Mouse (Mus musculus) urinary bladder, postnatal 25 days (tissue): Measurements from ENCODE around the gene Shc2.

Source experiments
- DNase-seq: peaks from one replicate; pipeline ENCODE4 v3.0.0; 2022; ENCODE audit warnings: low spot score

Shc2 gene

DNA sequence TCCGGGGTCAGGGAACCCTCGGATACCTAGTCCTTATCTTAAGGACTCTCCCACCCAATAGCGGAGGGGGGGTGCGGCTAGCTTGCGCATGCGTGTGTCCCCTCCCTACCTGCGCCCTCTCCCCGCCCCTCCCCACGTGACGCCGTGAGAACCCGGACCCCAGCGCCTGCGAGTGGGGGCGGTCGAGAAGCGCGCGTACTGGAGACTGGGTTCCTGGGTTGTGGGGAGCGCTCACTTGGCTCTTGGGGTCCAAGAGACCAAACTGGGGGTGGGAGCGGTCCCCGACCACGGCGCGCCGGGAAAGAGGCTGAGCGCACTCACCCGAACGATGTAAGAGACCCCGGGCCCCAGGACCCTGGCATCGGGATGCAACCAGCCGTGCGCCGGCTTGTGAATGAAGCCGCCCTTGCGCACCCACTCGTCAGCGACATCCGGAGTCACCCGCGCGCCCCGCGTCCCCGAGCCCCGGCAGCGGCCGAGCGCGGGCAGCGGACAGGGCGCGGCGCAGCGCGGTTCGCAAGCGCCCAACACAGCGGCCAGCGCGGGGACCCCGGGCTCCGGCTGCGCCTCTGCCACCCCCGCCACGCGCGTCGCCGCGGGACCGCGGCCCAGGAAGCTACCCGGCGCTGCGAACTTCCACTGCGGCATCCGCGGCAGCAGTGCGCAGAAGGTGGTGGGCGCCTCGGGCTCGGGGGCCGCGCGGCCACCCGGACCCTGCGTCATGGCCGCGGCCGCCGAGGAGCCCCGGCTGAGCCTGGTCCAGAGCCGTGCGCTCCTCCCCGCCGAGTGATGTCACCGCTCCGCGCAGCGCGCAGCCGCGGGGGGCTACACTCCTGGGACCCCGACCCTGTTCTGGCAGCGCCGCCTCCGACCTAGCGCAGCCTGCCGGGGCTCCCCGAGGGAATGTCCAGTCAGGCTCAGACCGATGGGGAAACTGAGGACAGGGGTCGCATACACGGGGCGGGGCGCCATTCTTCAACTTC is at the start of gene Shc2:
Gene Shc2 (minus strand): TSS at position 791 of the 983 bp plus-strand sequence.
- peak; percentile 14 for DNase-seq

DNA sequence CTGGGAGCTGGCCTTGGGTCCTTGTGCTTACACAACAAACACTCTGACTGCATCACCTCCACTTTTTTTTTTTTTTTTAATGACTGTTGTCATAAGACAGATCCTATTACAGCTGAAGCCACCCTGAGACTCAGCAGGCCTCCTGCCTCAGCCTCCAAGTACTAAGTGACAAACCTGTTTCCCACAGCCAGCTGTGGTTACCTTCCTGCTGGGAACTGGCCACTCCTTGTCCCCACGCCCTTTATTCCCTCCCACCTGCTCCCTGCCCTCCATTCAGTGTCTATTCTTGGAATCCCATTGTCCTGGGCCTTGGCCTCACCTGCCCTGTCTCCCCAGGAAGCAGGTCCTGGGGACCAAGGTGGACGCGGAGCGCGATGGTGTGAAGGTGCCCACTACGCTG is 49.8 kb upstream of the Shc2 start:
- no peak for DNase-seq

DNA sequence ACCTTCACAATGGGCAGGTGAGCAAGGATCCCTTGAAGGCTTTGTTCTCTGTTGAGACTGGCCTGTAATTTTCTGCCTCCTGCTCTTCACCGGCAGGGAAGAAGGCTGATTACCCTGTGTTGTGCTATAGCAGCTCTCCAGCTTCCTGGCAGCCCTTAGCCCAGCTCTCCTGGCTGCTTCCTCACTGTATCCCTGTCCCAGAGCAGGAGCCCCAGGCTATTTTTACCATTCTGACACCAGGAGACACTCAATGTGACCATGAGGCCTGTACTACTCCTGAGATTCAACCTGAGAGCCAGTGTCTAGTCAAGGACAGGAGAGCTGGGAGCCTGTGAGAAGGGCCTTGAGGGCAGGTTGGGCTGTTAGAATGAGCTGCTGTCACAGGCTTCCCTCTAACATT is 49.0 kb upstream of the Shc2 start:
- no peak for DNase-seq

DNA sequence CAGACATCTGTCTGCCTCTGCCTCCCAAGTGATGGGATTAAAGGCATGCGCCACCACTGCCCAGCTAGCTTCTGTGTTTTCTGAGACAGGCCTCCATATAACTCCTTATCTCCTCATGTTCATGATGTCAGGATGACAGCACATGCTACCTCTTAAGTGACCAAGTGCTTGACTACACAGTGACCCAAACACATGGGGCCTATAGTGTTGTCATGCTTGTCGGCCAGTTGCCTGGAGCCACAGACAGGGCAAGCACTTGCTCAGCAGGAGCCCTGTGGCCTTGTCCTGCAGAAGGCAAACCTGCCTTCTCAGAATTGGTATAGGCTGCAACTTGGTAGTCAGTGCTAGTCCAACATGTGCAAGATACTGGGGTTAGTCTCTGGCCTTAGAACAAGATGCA is 48.5 kb upstream of the Shc2 start:
- DNase-seq, result no peak

DNA sequence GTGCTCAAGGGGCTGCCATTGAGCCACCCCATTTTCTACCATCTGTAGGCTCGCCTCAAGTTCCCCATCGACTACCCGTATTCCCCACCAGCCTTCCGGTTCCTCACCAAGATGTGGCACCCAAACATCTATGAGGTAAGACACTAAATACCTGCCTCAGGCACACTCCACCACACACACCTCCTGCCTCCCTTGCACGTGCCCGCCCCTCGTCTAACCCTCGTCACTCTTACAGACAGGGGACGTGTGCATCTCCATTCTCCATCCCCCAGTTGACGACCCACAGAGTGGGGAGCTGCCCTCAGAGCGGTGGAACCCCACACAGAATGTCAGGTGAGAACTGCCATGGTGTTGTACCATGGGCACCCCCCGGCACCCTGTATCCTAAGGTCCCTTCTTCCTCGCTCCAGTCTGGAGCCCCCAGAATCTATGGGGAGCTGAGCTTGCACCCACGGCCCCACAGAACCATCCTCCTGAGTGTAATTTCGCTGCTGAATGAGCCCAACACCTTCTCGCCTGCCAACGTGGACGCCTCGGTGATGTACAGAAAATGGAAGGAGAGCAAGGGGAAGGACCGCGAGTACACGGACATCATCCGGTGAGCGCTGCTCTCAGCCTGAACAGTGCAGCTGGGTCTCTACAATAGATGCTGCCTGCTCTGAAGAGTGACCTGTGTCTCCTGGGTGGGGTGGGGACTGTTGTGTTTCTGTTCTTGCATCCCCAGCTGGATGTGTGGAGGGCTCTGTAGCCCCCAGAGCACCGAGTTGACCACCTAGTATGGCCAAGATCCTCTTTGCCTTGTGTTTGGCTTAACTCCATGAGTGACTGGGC is 47.3 kb upstream of the Shc2 start:
- DNase-seq, result no peak

DNA sequence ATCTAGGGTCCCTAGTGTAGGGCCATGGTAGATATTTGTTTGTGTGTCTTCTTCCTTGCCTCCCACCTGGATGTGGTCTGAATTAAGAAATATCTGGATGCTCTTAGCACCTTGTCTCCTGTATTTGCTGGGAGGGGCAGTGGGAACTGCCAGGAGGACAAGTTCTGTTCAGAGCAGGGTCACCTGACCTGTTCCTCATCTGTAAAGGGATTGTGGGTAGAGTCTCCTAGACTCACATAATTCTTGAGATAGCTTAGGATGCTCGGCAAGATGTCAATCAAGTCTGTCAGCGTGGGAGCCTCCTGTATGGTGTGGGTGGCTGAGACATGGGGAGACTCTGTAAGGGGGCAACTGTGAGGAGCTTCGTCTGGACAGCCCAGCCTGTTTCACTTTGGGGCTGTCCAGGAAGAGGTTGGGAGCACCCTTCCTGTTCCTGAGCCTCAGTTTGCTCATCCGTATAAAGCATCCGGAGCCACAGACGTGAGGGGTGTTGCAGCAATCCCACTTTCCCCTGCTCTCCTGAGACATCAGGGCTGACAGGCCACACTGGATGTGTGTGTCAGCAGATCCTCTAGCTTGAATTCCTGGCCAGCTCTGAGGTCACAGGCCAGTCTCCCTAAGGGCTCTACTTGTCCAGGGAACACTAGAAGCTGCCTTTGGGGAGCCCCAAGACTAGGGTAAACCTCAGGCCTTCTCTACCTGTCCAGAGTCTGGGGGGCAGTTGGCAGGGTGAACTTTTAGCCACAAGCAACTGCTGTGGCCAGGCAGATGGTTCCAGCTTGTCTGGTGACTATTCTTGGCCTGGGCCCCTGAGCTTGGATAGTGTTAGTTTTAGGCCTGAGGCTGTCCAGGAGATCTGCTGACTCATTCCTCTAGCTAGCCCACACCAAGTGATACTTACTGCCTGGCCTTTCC is 46.3 kb upstream of the Shc2 start:
- no peak for DNase-seq

DNA sequence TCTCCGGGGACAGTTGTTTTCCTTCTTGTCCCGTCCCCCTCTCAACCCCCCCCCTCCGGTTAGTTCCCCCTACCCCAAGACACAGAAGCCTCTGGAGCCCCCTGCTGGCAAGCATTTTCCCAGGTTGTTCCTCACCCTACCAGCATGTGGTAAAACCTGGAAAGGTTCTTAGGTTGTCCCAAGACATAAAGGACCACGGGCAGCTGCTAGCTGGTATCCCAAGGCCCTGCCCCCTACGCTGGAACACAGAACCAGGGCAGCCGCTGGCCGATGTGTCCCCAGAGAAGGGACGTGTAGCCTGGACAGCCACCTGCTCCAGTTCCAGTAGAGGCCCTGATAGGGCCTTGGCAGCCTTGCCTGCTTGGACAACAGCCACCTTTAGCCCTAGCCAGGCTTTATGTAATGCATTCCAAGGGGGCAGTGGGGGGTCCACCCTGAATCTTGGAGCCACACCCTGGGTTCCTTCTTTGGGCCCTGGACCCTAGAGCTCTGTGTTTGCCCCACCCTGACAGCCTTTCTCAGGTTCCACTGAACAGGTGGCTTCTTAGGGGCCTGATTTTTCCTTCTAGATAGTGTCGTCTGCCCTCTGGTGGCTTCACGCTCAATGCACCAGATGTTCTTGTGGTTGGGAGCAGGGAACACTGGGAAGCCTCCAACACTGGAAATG is 45.3 kb upstream of the Shc2 start:
- DNase-seq, result peak; percentile 60

DNA sequence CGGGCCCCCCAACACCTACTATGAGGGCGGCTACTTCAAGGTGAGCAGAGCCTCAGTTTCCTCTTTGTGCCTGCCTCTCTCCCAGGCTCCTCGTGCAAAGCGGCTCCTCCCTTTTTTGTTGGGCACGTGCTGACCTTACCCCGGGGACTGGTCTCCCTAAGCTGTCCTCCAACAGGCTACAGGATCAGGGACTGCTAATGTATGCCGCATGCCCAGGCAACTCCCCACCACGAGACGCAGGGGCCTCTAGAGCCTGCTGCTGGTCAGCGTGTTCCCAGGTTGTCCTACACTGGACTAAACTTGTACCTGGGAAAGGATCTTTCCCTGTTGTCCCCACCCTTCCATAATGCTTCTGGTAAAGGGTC is 44.8 kb upstream of the Shc2 start:
- no peak for DNase-seq

DNA sequence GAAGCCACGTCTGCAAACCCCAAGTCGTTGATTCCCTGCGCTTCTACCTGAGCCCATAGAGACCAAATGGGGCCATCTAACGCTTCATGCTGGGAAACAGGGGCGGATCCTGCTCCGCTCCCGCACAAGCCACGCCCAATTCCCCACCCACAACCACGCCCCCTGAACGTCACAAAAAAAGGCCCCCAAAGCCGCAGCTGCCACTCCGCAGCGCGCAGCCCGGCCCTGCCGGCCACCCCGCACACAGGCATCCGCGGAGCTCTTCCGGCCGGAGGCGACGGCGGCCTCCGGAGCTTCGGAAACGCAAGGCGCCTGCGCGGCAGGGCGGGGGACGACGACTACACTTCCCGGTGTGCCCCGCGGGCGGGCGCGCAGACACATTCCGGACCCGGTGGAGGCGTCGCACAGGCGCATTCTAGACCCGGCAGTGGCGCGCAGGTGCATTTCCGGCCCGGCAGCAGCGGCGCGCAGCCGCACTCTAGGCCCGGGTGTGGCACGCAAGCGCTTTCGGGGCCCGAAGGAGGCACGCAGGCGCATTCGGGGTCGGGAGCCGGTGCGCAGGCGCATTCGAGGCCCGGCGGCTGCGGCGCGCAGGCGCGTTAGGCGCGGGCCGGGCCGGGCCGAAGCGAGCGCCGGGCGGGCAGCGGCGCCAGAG is 44.0 kb upstream of the Shc2 start, which contains the start of gene Cdc34:
Gene Cdc34 (plus strand): TSS at position 605 of the 655 bp plus-strand sequence.
- peak; percentile 99 for DNase-seq

DNA sequence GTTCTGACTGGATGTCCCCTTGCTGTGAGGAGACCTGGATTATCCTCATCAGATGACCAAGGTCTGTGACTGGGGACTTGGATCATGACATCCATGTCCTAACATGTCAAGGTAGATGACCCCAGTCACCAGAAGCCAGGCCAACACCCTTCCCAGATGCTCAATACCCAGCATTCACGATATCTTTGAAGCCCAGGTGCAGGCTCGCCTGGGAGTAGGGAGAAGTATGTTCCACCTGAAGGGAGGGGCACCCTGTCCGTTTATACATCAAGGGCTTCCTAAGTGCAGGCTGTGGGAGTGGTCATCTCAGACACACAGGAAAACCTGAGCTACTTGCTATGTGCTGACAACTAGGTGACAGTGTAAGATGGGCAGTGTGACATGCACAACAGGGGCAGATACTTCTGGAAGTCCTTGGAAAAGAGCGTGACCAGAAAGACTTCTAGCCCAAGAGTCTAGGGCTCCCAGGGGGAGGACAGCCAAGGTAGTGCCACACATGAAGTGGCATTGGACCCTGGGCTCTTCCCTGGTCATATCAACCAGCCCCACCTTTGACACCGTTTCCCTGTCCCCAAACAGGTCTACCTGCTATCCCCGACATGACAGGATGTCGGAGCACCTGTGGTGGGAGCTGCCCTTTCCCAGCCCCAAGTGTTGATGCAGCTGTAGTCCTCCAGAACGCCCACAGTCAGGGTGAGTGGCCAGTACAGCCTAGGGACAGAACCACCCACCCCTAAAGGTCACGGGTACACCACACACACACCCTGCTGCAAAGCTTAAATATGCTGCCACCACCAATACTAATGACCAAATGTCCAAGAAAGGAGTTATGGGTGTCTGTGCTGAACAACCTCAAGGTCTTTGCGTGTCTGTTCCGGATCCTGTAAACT is 43.1 kb upstream of the Shc2 start:
- DNase-seq, result no peak

DNA sequence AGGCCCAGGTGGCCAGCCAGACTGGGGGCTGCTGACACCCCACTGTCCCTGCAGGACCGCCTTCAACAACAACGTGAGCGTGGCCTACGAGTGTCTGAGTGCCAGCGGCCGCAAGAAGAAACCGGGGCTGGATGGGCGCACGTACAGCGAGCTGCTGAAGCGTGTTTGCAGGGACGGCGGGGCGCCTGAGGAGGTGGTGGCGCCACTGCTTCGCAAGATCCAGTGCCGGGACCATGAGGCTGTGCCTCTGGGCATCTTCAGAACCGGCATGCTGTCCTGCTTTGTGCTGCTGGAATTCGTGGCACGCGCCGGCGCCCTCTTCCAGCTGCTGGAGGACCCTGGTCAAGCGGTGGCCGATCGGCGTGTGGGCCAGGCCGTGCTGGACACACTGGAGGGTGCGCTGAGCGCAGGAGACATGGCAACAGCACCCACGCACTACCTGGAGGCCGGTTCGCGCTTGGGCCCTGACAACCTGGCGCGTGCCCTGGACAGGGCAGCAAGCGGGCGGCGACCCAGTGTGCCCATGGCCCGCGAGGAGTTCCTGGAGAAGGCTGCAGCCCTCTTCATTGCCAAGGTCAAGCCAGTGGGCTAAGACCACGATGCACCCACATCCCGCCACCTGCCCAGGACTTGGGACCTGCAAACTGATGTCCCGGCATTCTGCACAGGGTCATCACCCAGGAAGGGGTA is 37.8 kb upstream of the Shc2 start:
- DNase-seq, result no peak

DNA sequence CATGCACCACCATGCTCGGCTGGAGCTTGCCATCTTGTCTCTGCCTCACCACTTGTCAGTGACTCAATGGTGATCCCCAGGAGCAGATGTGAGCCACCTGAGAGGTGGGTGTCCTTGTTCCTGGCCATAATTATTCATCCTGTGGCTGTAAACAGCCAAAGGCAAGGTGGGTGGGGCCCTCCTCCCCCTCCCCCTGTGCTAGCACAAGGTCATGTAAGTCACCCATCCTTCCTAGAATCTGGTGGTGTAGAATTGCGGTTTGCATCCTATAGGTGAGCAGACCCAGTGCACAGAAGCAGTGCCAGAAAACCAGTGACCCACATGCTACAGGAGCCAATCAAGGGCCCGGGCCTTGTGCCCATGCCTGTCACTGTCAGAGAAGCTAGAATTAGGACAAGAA is 35.3 kb upstream of the Shc2 start:
- no peak for DNase-seq

DNA sequence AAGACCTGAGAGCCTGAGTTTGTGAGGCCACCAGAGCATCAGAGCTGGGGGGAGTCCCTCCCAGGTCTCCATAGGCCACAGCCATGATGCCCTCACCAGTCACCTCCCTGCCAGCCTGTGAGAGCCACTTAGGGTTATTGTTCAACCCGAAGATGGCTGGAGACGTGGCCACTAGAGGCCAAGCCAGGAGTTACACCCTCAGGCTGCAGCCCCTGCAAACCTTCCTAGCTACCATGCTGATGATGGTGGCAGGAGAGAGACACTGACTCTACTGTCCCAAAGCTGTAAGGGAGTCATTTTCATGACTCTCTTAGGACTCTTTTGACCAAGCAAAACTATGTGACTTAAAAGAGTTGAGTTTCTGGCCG is 34.4 kb upstream of the Shc2 start:
- no peak for DNase-seq

DNA sequence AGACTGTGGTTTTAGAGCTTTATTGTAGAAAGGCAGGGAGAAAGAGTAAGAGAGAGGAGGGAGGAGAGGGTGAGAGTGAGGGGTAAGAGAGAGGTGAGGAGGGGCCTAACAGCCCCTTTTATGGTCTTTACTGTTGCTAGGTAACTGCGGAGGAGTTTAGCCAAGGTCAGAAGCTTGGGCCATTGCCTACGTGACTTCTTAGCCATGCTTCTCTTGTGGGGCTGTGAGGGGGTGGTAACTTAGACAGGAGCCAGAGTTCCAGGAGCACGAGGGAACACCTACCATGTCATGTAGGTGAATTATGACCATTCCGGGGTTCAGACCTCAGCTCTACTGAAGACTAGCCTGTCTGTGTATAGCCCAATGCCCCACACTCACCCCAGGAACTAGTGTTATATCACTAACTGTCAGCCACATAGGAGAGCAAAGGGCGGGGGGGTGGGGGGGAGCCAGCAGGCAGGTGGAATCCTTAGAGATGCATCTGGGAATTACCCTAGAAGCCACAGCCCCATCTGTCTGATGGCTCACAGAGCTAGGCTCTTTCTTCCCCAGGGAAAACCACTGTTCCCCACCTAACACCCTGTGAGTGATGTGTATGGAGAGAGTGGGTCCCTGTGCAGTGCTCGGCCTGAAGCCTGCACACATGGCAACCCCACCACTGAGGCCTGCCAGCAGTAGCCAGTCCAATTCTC is 33.8 kb upstream of the Shc2 start:
- no peak for DNase-seq

DNA sequence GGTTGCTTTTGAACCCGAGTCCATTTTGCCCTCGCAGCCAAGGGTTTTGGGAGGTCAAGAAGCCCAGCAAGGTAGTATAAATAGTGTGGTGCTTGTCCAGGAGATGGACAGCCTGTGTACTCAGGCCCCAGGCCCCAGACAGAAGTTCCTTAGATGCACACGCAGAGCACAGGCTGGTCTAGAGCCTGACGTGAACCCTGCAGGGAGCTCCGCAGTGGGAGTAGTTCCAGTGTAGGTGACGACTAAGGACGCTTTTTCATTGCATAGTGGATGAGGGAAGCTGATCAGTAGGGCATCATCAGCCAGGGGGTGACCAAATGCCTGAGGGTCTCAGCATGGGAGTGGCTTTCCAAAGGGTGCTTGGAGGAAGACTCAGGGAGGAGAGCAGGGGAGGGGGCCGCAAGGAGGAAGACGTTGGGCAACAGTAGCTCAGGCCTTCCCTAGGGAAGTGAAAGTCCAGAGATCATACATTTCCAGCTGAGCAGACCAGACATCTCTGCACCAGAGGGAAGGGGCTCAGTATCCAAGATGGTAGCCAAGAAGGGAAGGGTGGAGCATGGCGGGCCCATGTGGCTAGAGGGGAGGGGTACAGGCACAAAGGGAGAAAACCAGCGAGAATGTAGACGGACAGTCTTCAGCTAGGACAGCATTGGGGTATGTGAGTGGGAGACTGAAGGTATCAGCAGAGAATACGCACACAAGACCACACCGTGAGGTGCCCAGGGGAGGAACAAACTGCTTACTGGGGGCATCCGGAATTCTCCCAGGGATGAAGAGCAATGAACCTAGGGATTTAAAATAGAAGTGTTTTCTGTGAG is 32.6 kb upstream of the Shc2 start:
- no peak for DNase-seq

DNA sequence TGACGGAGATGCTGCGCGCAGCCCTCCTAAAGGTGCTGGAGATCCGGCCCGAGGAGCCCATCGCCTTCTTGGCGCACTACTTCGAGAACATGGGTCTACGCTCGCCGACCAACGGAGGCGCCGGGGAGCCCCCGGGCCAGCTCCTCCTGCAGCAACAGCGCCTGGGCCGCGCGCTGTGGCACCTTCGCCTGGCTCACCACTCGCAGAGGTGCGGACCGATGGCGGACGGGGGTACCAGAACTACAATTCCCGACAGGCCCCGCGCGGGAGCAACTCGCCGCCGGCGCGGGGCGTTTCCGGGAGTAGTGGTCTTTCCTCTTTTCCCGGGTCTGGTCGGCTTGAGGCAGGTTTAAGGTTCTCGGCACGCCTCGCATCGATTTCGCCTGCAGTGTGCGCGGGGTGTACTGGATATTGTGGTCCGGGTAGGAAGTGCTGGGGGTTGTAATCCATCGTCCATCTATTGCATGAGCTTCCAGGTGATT is 31.9 kb upstream of the Shc2 start:
- peak; percentile 70 for DNase-seq

DNA sequence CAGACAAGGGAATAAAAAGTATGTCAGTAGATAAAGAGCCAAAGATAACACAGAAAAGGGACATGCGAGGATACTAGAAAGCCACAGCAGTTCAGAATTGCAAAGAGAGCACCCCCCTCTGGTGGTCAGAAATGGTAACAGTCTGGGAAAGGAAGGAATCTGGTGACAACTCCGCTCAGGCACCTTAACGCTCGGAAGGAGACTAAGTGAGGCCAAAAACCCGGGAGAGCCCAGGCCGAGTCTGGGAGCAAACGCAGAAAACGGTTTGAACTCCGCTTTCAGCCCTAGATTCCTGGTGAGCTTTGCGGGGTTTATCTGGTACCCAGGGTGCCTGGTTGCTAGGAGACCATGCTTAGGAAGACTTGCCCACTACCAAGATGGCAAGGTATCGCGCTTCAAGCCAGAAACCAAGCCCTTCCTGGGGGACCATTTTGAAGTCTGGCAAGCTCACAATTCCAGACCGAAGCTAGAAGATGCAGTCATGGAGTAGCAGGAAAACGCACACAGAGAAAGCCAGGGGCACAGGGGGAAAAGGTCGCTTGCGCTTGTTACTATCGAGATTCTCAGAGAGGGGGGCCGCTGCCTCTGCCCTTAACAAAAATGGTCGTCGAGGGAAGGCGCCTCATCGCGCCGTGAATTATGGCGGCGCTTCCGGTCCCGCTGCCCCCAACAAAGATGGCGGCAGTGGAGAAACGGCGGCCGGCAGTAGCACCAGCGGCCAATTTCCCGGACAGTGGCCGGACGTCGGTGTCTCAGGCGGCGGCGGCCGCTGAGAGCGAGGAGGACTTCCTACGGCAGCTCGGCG is 31.3 kb upstream of the Shc2 start, which contains the start of gene Tpgs1:
Gene Tpgs1 (plus strand): TSS at position 599 of the 805 bp plus-strand sequence.
- peak; percentile 83 for DNase-seq
